8 mouse cellular contexts compared by ENCODE assay signal in genomic region chr15:86067581-86067910, GRCm38 (mm10). TPM values are rescaled to one million over a fixed set of nuclear protein-coding genes. Genes with fewer than 3 reads are reported as not detected.
DNase-seq lines count a peak whose midpoint lies in the region; ATAC-seq lines count a peak whose summit lies in the region.

No protein-coding gene starts in this region.

- DNase-seq in gastrocnemius, postnatal 25 days, result peak; percentile 38
- no peak for DNase-seq in gastrocnemius, postnatal 36 days
- peak; percentile 88 for DNase-seq in CD4-positive, CD25-positive, alpha-beta regulatory T cell, adult 2 months (ENCODE audit: low read depth, low spot score)
- DNase-seq in yolk sac, embryonic 10.5 days (ENCODE audit: low spot score), result no peak
- DNase-seq in gastrocnemius, adult 8-10 months (ENCODE audit: low spot score in 2 of 2), result no peak
- no peak for DNase-seq in cerebellum, postnatal 10 days

- ATAC-seq in inflammation-experienced regulatory T-cells, adult 6 months, result peak; percentile 95
- ATAC-seq in monocyte, adult 5-6 weeks (replicated peaks; ENCODE audit: insufficient number of reproducible peaks, low FRiP score, low TSS enrichment, poor library complexity, severe bottlenecking), result peak; percentile 81

- intact Hi-C loops in gastrocnemius, postnatal 36 days (cut with DNase I), result no loop called here

RNA-seq across cellular contexts. Expression of gene Gramd4, which starts 10.1 kb away (rescaled TPM):
- total RNA-seq in gastrocnemius, postnatal 25 days (2021), result 1 to 10 TPM; 4.2 to 9.7 TPM
- 1 to 10 TPM; 5.1 to 5.9 TPM for total RNA-seq in gastrocnemius, postnatal 36 days (2021)
- 10 to 100 TPM; 13.4 to 26.0 (median 22.9) TPM for polyA plus RNA-seq in inflammation-experienced regulatory T-cells, adult 6 months (2017; shearing (Covaris generic))
- total RNA-seq in monocyte, adult 5-6 weeks (2017), result 112 to 191 TPM (median 137 TPM) in 3 replicates
- 1 to 10 TPM; 5.8 to 9.2 (median 8.1) TPM for total RNA-seq in gastrocnemius, adult 8-10 months (2022)

RNA-seq across cellular contexts. Expression of gene Celsr1, which starts 34.0 kb away (rescaled TPM):
- under 1 TPM; 0.31 to 0.43 TPM for total RNA-seq in gastrocnemius, postnatal 25 days (2021)
- under 1 TPM; 0.10 to 0.37 TPM for total RNA-seq in gastrocnemius, postnatal 36 days (2021)
- 1 to 10 TPM; 4.4 to 5.0 (median 4.7) TPM for polyA plus RNA-seq in inflammation-experienced regulatory T-cells, adult 6 months (2017; shearing (Covaris generic))
- 0.11 to 2.1 TPM (median 0.76 TPM) in 3 replicates for total RNA-seq in monocyte, adult 5-6 weeks (2017)
- under 1 TPM; 0.02 to 0.36 (median 0.10) TPM for total RNA-seq in gastrocnemius, adult 8-10 months (2022)

Comparison
In these comparisons a context has a peak if more than half of its experiments do, and no peak if none do; other contexts are left out.
1. DNase-seq: peak in gastrocnemius, postnatal 25 days (single experiment) and CD4-positive, CD25-positive, alpha-beta regulatory T cell, adult 2 months (single experiment); none in gastrocnemius, postnatal 36 days (0 of 2), yolk sac, embryonic 10.5 days (single experiment), gastrocnemius, adult 8-10 months (0 of 2) and cerebellum, postnatal 10 days (0 of 2).
2. RNA of gene Gramd4, which starts 10.1 kb away (total RNA-seq): 112 to 191 TPM in monocyte, adult 5-6 weeks; 4.2 to 9.7 TPM in gastrocnemius, postnatal 25 days, 5.8 to 9.2 TPM in gastrocnemius, adult 8-10 months and 5.1 to 5.9 TPM in gastrocnemius, postnatal 36 days; every median in the first group is over 10 times any median in the second.